Mouse (Mus musculus): ENCODE results near the gene Srsx. TPM values are rescaled to one million over a fixed set of nuclear protein-coding genes. Genes with fewer than 3 reads are reported as not detected.
"Not testable (repeated sequence)": the region's sequence is repeated elsewhere in the genome, so short reads cannot be mapped to it uniquely, and the experiment has no call there.

Gene Srsx
- not detected in 2 replicates for polyA plus RNA-seq (2014; fragmentation: Nextera tagmentation; extraction: Ambion mirVana)

GRCm38 (mm10) chrX:123222381-123222780 is at the start of gene Srsx:
Srsx (minus strand) TSS chrX:123222481.
- H3K9me3 ChIP-seq (ENCODE audit: control insufficient read depth, low read length); H3K4me2 ChIP-seq (ENCODE audit: low read depth); H3K36me3 ChIP-seq (ENCODE audit: control insufficient read depth, insufficient read depth, low read length); H3K9ac ChIP-seq (ENCODE audit: low read length); ATAC-seq (ENCODE audit: insufficient read depth, low FRiP score, low TSS enrichment); DNase-seq (ENCODE audit: low spot score); H3K27me3 ChIP-seq (ENCODE audit: control insufficient read depth, insufficient read depth, low read length); H3K4me3 ChIP-seq (ENCODE audit: low read depth, low read length); H3K27ac ChIP-seq (ENCODE audit: low read depth, low read length); H3K4me1 ChIP-seq (ENCODE audit: control insufficient read depth, insufficient read depth, low read length): not testable (repeated sequence)
- no CpG with 5 or more reads among the region's 1 CpGs for WGBS

GRCm38 (mm10) chrX:123246807-123247206 is 24.5 kb upstream of the Srsx start, which contains the start of gene Gm17577:
Gm17577 (minus strand) TSS chrX:123246907.
- not testable (repeated sequence) for H3K27ac ChIP-seq (ENCODE audit: low read depth, low read length); H3K4me3 ChIP-seq (ENCODE audit: low read depth, low read length); H3K27me3 ChIP-seq (ENCODE audit: control insufficient read depth, insufficient read depth, low read length); DNase-seq (ENCODE audit: low spot score); H3K36me3 ChIP-seq (ENCODE audit: control insufficient read depth, insufficient read depth, low read length); H3K9me3 ChIP-seq (ENCODE audit: control insufficient read depth, low read length); H3K4me2 ChIP-seq (ENCODE audit: low read depth); H3K4me1 ChIP-seq (ENCODE audit: control insufficient read depth, insufficient read depth, low read length); H3K9ac ChIP-seq (ENCODE audit: low read length); ATAC-seq (ENCODE audit: insufficient read depth, low FRiP score, low TSS enrichment)
- WGBS, result no CpG with 5 or more reads among the region's 3 CpGs

Other genes with a start within 250 kb of the Srsx start
- gene Gm17521, start 192.8 kb downstream of the Srsx start, polyA plus RNA-seq (2014; fragmentation: Nextera tagmentation; extraction: Ambion mirVana), result not detected in 2 replicates
- gene Cldn34c1, start 119.0 kb downstream of the Srsx start, polyA plus RNA-seq (2014; fragmentation: Nextera tagmentation; extraction: Ambion mirVana), result 20.7 and 23.9 TPM in 2 replicates
- not detected in 2 replicates for gene Gm17577, start 24.4 kb upstream of the Srsx start, polyA plus RNA-seq (2014; fragmentation: Nextera tagmentation; extraction: Ambion mirVana)

All from neural tube, embryonic 11.5 days (tissue).